Mouse (Mus musculus) ES-Bruce4 (cell line): ENCODE data around the gene Mtor.

ENCODE experiments used
- CTCF ChIP-seq: IDR thresholded peaks from one replicate; pipeline ENCODE4 v1.8.1; 2011; ENCODE audit warnings: low read depth, low read length
- POLR2A ChIP-seq: IDR thresholded peaks from one replicate; pipeline ENCODE4 v1.8.1; 2011; ENCODE audit warnings: low read length; ENCODE audit not compliant: insufficient read depth

GRCm38 (mm10) chr4:148558297-148559000, 110.0 kb downstream of the Mtor start, which contains the start of gene Exosc10:
- TF ChIP-seq CTCF (no peak), POLR2A (peak; percentile 72)
